Mouse (Mus musculus): Measurements from ENCODE around the gene Gm27021. TPM values are rescaled to one million over a fixed set of nuclear protein-coding genes. Genes with fewer than 3 reads are reported as not detected.

Gene Gm27021
- polyA plus RNA-seq (2015; fragmentation: Nextera tagmentation; extraction: Ambion mirVana), result 6.6 and 6.8 TPM in 2 replicates

- peak within 1 kb of the TSS; percentile 73 for H3K4me2 ChIP-seq
- peaks cover 10% of the 10 kb centered on the region; the same call in 1 of the 2 replicates for H3K36me3 ChIP-seq (replicated peaks)
- peak within 1 kb of the TSS; percentile 97 for H3K9ac ChIP-seq
- H3K9me3 ChIP-seq, result no peaks in the 10 kb centered on the region
- peaks cover 61% of the 10 kb centered on the region for H3K4me1 ChIP-seq
- peak within 1 kb of the TSS; percentile 85 for H3K27ac ChIP-seq
- peak; percentile 94 for ATAC-seq (replicated peaks)
- no peaks in the 10 kb centered on the region for H3K27me3 ChIP-seq (replicated peaks)
- WGBS, result under 1% methylated on average over 105 of the region's 105 CpGs
- H3K4me3 ChIP-seq, result peak within 1 kb of the TSS; percentile 98
Measured at GRCm38 (mm10) chr8:120667561-120668373, at the start of gene Gm27021, which contains the start of gene Cox4i1. Gene Gm27021, minus strand, starts transcription at chr8:120668079. Gene Cox4i1, plus strand, starts transcription at chr8:120668222.

GRCm38 (mm10) chr8:120715996-120716680 lies 48.3 kb upstream of the Gm27021 start:
- H3K4me1 ChIP-seq, result no peaks in the 10 kb centered on the region
- no peak overlapping the region for H3K9ac ChIP-seq
- no peaks in the 10 kb centered on the region for H3K9me3 ChIP-seq
- no peaks in the 10 kb centered on the region for H3K27me3 ChIP-seq (replicated peaks)
- H3K4me2 ChIP-seq, result no peak overlapping the region
- no peaks in the 10 kb centered on the region for H3K36me3 ChIP-seq (replicated peaks)
- no peak overlapping the region for H3K27ac ChIP-seq
- ATAC-seq (replicated peaks), result no peak
- 79% methylated on average over 15 of the region's 15 CpGs for WGBS
- no peak overlapping the region for H3K4me3 ChIP-seq

- no peak overlapping the region for H3K9ac ChIP-seq
- no peak for ATAC-seq (replicated peaks)
- no peak overlapping the region for H3K27ac ChIP-seq
- H3K4me2 ChIP-seq, result no peak overlapping the region
- no peaks in the 10 kb centered on the region for H3K36me3 ChIP-seq (replicated peaks)
- no peaks in the 10 kb centered on the region for H3K27me3 ChIP-seq (replicated peaks)
- no peak overlapping the region for H3K4me3 ChIP-seq
- WGBS, result 80% methylated on average over 6 of the region's 6 CpGs
- H3K9me3 ChIP-seq, result no peaks in the 10 kb centered on the region
- H3K4me1 ChIP-seq, result no peaks in the 10 kb centered on the region
Measured at GRCm38 (mm10) chr8:120715200-120715599, 47.3 kb upstream of the Gm27021 start.

GRCm38 (mm10) chr8:120709176-120709575 lies 41.3 kb upstream of the Gm27021 start:
- H3K4me3 ChIP-seq, result no peak overlapping the region
- H3K27me3 ChIP-seq (replicated peaks), result no peaks in the 10 kb centered on the region
- no peak overlapping the region for H3K4me2 ChIP-seq
- ATAC-seq (replicated peaks), result no peak
- H3K27ac ChIP-seq, result no peak overlapping the region
- no peak overlapping the region for H3K9ac ChIP-seq
- no peaks in the 10 kb centered on the region for H3K9me3 ChIP-seq
- no peaks in the 10 kb centered on the region for H3K4me1 ChIP-seq
- no peaks in the 10 kb centered on the region for H3K36me3 ChIP-seq (replicated peaks)
- WGBS, result 88% methylated on average over 10 of the region's 10 CpGs

- no peak for ATAC-seq (replicated peaks)
- Histone ChIP-seq H3K4me1 (no peaks in the 10 kb centered on the region), H3K9ac (no peak overlapping the region), H3K4me2 (no peak overlapping the region), H3K27ac (no peak overlapping the region), H3K9me3 (no peaks in the 10 kb centered on the region), H3K27me3 (replicated peaks) (no peaks in the 10 kb centered on the region), H3K36me3 (replicated peaks) (no peaks in the 10 kb centered on the region), H3K4me3 (no peak overlapping the region)
- WGBS, result 72% methylated on average over 3 of the region's 3 CpGs
Measured at GRCm38 (mm10) chr8:120706193-120706592, 38.3 kb upstream of the Gm27021 start.

GRCm38 (mm10) chr8:120705163-120705562 lies 37.3 kb upstream of the Gm27021 start:
- Histone ChIP-seq H3K27me3 (replicated peaks) (no peaks in the 10 kb centered on the region), H3K9me3 (no peaks in the 10 kb centered on the region), H3K4me2 (no peak overlapping the region), H3K27ac (no peak overlapping the region), H3K4me1 (no peaks in the 10 kb centered on the region), H3K4me3 (no peak overlapping the region), H3K9ac (no peak overlapping the region), H3K36me3 (replicated peaks) (no peaks in the 10 kb centered on the region)
- 87% methylated on average over 15 of the region's 15 CpGs for WGBS
- ATAC-seq (replicated peaks), result no peak

- Histone ChIP-seq H3K36me3 (replicated peaks) (no peaks in the 10 kb centered on the region), H3K4me2 (no peak overlapping the region), H3K4me3 (no peak overlapping the region), H3K9ac (no peak overlapping the region), H3K9me3 (no peaks in the 10 kb centered on the region), H3K27me3 (replicated peaks) (no peaks in the 10 kb centered on the region), H3K27ac (no peak overlapping the region), H3K4me1 (no peaks in the 10 kb centered on the region)
- WGBS, result 81% methylated on average over 9 of the region's 9 CpGs
- ATAC-seq (replicated peaks), result no peak
Measured at GRCm38 (mm10) chr8:120704203-120704602, 36.3 kb upstream of the Gm27021 start.

GRCm38 (mm10) chr8:120701758-120702465 lies 34.0 kb upstream of the Gm27021 start:
- Histone ChIP-seq H3K36me3 (replicated peaks) (no peaks in the 10 kb centered on the region), H3K27ac (no peak overlapping the region), H3K9ac (no peak overlapping the region), H3K9me3 (no peaks in the 10 kb centered on the region), H3K4me3 (no peak overlapping the region), H3K4me1 (no peaks in the 10 kb centered on the region), H3K27me3 (replicated peaks) (no peaks in the 10 kb centered on the region), H3K4me2 (no peak overlapping the region)
- no peak for ATAC-seq (replicated peaks)
- 75% methylated on average over 19 of the region's 19 CpGs for WGBS

GRCm38 (mm10) chr8:120700053-120700452 lies 32.2 kb upstream of the Gm27021 start:
- peaks cover 4% of the 10 kb centered on the region; the same call in 1 of the 2 replicates for H3K4me1 ChIP-seq
- H3K9ac ChIP-seq, result no peak overlapping the region
- no peak overlapping the region for H3K4me3 ChIP-seq
- H3K27me3 ChIP-seq (replicated peaks), result no peaks in the 10 kb centered on the region
- no peak overlapping the region for H3K4me2 ChIP-seq
- 91% methylated on average over 4 of the region's 4 CpGs for WGBS
- H3K9me3 ChIP-seq, result no peaks in the 10 kb centered on the region
- ATAC-seq (replicated peaks), result no peak
- H3K27ac ChIP-seq, result no peak overlapping the region
- no peaks in the 10 kb centered on the region for H3K36me3 ChIP-seq (replicated peaks)

- H3K27me3 ChIP-seq (replicated peaks), result no peaks in the 10 kb centered on the region
- H3K4me3 ChIP-seq, result no peak overlapping the region
- no peak for ATAC-seq (replicated peaks)
- WGBS, result 76% methylated on average over 2 of the region's 2 CpGs
- no peaks in the 10 kb centered on the region for H3K36me3 ChIP-seq (replicated peaks)
- no peak overlapping the region for H3K27ac ChIP-seq
- peaks cover 4% of the 10 kb centered on the region; the same call in 1 of the 2 replicates for H3K4me1 ChIP-seq
- H3K9ac ChIP-seq, result no peak overlapping the region
- H3K9me3 ChIP-seq, result no peaks in the 10 kb centered on the region
- H3K4me2 ChIP-seq, result no peak overlapping the region
Measured at GRCm38 (mm10) chr8:120699565-120699964, 31.7 kb upstream of the Gm27021 start.

- Histone ChIP-seq H3K4me3 (no peak overlapping the region), H3K27ac (no peak overlapping the region), H3K27me3 (replicated peaks) (no peaks in the 10 kb centered on the region), H3K9me3 (no peaks in the 10 kb centered on the region), H3K4me2 (no peak overlapping the region), H3K36me3 (replicated peaks) (no peaks in the 10 kb centered on the region), H3K9ac (no peak overlapping the region), H3K4me1 (peaks cover 4% of the 10 kb centered on the region; the same call in 1 of the 2 replicates)
- no peak for ATAC-seq (replicated peaks)
- WGBS, result 77% methylated on average over 6 of the region's 6 CpGs
Measured at GRCm38 (mm10) chr8:120699079-120699478, 31.2 kb upstream of the Gm27021 start.

- Histone ChIP-seq H3K4me2 (no peak overlapping the region), H3K36me3 (replicated peaks) (no peaks in the 10 kb centered on the region), H3K4me3 (no peak overlapping the region), H3K4me1 (peaks cover 4% of the 10 kb centered on the region; the same call in 1 of the 2 replicates), H3K27me3 (replicated peaks) (no peaks in the 10 kb centered on the region), H3K27ac (no peak overlapping the region), H3K9ac (no peak overlapping the region), H3K9me3 (no peaks in the 10 kb centered on the region)
- no peak for ATAC-seq (replicated peaks)
- WGBS, result 85% methylated on average over 7 of the region's 7 CpGs
Measured at GRCm38 (mm10) chr8:120698426-120698825, 30.5 kb upstream of the Gm27021 start.
